Mouse (Mus musculus): ENCODE measurements around the gene Jmjd8. TPM values are rescaled to one million over a fixed set of nuclear protein-coding genes. Genes with fewer than 3 reads are reported as not detected.
A peak's percentile ranks its signal among the peaks of the same experiment; 100 is the strongest.
"Not testable (repeated sequence)": the region's sequence is repeated elsewhere in the genome, so short reads cannot be mapped to it uniquely, and the experiment has no call there.

Jmjd8 gene
- polyA plus RNA-seq, 1 experiment from 2014 or later: 21.7 TPM

- no peak for DNase-seq
- Histone ChIP-seq H3K4me1 (replicated peaks) (peaks cover 50% of the 10 kb centered on the region), H3K9me3 (replicated peaks) (no peaks in the 10 kb centered on the region), H3K9ac (peak overlapping the region; percentile 33; the same call in 1 of the 2 replicates), H3K27me3 (no peaks in the 10 kb centered on the region), H3K27ac (no peak overlapping the region), H3K4me3 (replicated peaks) (no peak overlapping the region), H3K4me2 (0 out of 2 replicates have a peak overlapping the region, but pooled peaks have one; percentile 90), H3K36me3 (peaks cover 25% of the 10 kb centered on the region)
- no peak for ATAC-seq (ENCODE audit: low read depth)
- 86% methylated on average over 3 of the region's 3 CpGs for WGBS (ENCODE audit: insufficient replicate concordance)
Observed at GRCm38 (mm10) chr17:25866172-25866571, 37.5 kb downstream of the Jmjd8 start.

GRCm38 (mm10) chr17:25867509-25867835 lies 38.8 kb downstream of the Jmjd8 start:
- peaks cover 25% of the 10 kb centered on the region for H3K36me3 ChIP-seq
- H3K9ac ChIP-seq: peak overlapping the region; percentile 80
- peak overlapping the region; percentile 90 for H3K4me2 ChIP-seq
- ATAC-seq (ENCODE audit: low read depth) (peak; percentile 58), DNase-seq (no peak)
- H3K27me3 ChIP-seq: no peaks in the 10 kb centered on the region
- H3K9me3 ChIP-seq (replicated peaks): no peaks in the 10 kb centered on the region
- WGBS (ENCODE audit: insufficient replicate concordance): 2% methylated on average over 7 of the region's 7 CpGs
- H3K27ac ChIP-seq: peak overlapping the region; percentile 74
- H3K4me1 ChIP-seq (replicated peaks): peaks cover 39% of the 10 kb centered on the region
- H3K4me3 ChIP-seq (replicated peaks): peak overlapping the region; percentile 74

GRCm38 (mm10) chr17:25867836-25868600 lies 39.4 kb downstream of the Jmjd8 start:
- WGBS (ENCODE audit: insufficient replicate concordance): under 1% methylated on average over 42 of the region's 42 CpGs
- H3K4me2 ChIP-seq: peak overlapping the region; percentile 90
- H3K36me3 ChIP-seq: peaks cover 22% of the 10 kb centered on the region
- H3K27me3 ChIP-seq: no peaks in the 10 kb centered on the region
- peaks cover 36% of the 10 kb centered on the region for H3K4me1 ChIP-seq (replicated peaks)
- H3K9ac ChIP-seq: peak overlapping the region; percentile 80
- no peaks in the 10 kb centered on the region for H3K9me3 ChIP-seq (replicated peaks)
- ATAC-seq (ENCODE audit: low read depth) (peak; percentile 60), DNase-seq (no peak)
- peak overlapping the region; percentile 74 for H3K27ac ChIP-seq
- H3K4me3 ChIP-seq (replicated peaks): peak overlapping the region; percentile 74

- H3K4me3 ChIP-seq (replicated peaks): peak within 1 kb of the TSS; percentile 74
- H3K27ac ChIP-seq: peak within 1 kb of the TSS; percentile 74
- WGBS (ENCODE audit: insufficient replicate concordance): 0% methylated on average over 24 of the region's 24 CpGs
- peak; percentile 65 for DNase-seq
- H3K9me3 ChIP-seq (replicated peaks): no peaks in the 10 kb centered on the region
- H3K4me1 ChIP-seq (replicated peaks): peaks cover 35% of the 10 kb centered on the region
- H3K4me2 ChIP-seq: peak within 1 kb of the TSS; percentile 90
- no peaks in the 10 kb centered on the region for H3K27me3 ChIP-seq
- ATAC-seq (ENCODE audit: low read depth): peak; percentile 75
- H3K36me3 ChIP-seq: peaks cover 17% of the 10 kb centered on the region
- peak within 1 kb of the TSS; percentile 80 for H3K9ac ChIP-seq
Observed at GRCm38 (mm10) chr17:25868601-25869191, 40.0 kb downstream of the Jmjd8 start, which contains the start of gene Mcrip2. Gene Mcrip2 (minus strand): TSS chr17:25868764.

- Histone ChIP-seq H3K9ac (no peak overlapping the region), H3K36me3 (peaks cover 9% of the 10 kb centered on the region; the same call in 1 of the 2 replicates), H3K27ac (no peak overlapping the region), H3K27me3 (no peaks in the 10 kb centered on the region), H3K9me3 (replicated peaks) (no peaks in the 10 kb centered on the region), H3K4me2 (no peak overlapping the region), H3K4me3 (replicated peaks) (no peak overlapping the region), H3K4me1 (replicated peaks) (peaks cover 43% of the 10 kb centered on the region)
- ATAC-seq (ENCODE audit: low read depth): no peak
- 82% methylated on average over 8 of the region's 8 CpGs for WGBS (ENCODE audit: insufficient replicate concordance)
- DNase-seq: no peak
Observed at GRCm38 (mm10) chr17:25869498-25869897, 40.8 kb downstream of the Jmjd8 start.

- Histone ChIP-seq H3K4me2 (no peak overlapping the region), H3K36me3 (peaks cover 5% of the 10 kb centered on the region; the same call in 1 of the 2 replicates), H3K27ac (no peak overlapping the region), H3K9ac (no peak overlapping the region), H3K4me3 (replicated peaks) (no peak overlapping the region), H3K4me1 (replicated peaks) (peaks cover 45% of the 10 kb centered on the region), H3K27me3 (no peaks in the 10 kb centered on the region), H3K9me3 (replicated peaks) (no peaks in the 10 kb centered on the region)
- DNase-seq (no peak), ATAC-seq (ENCODE audit: low read depth) (no peak)
- 75% methylated on average over 2 of the region's 2 CpGs for WGBS (ENCODE audit: insufficient replicate concordance)
Observed at GRCm38 (mm10) chr17:25869954-25870353, 41.3 kb downstream of the Jmjd8 start.

- not testable (repeated sequence) for H3K9me3 ChIP-seq (replicated peaks)
Observed at GRCm38 (mm10) chr17:25871566-25871965, 42.9 kb downstream of the Jmjd8 start.

GRCm38 (mm10) chr17:25872676-25873075 lies 44.0 kb downstream of the Jmjd8 start:
- Histone ChIP-seq H3K27ac (no peak overlapping the region), H3K9ac (no peak overlapping the region), H3K4me2 (no peak overlapping the region), H3K27me3 (no peaks in the 10 kb centered on the region), H3K36me3 (peaks cover 2% of the 10 kb centered on the region), H3K9me3 (replicated peaks) (no peaks in the 10 kb centered on the region), H3K4me1 (replicated peaks) (peaks cover 44% of the 10 kb centered on the region), H3K4me3 (replicated peaks) (no peak overlapping the region)
- WGBS (ENCODE audit: insufficient replicate concordance): 69% methylated on average over 3 of the region's 3 CpGs
- ATAC-seq (ENCODE audit: low read depth): no peak
- DNase-seq: no peak

More at GRCm38 (mm10) chr17:25871566-25871965, 42.9 kb downstream of the Jmjd8 start:
- peaks cover 47% of the 10 kb centered on the region for H3K4me1 ChIP-seq (replicated peaks)
- H3K27me3 ChIP-seq; H3K4me3 ChIP-seq (replicated peaks); H3K36me3 ChIP-seq; ATAC-seq (ENCODE audit: low read depth); H3K27ac ChIP-seq; H3K4me2 ChIP-seq; H3K9ac ChIP-seq; DNase-seq: not testable (repeated sequence)

- DNase-seq (no peak), ATAC-seq (ENCODE audit: low read depth) (no peak)
- WGBS (ENCODE audit: insufficient replicate concordance): 73% methylated on average over 11 of the region's 11 CpGs
- H3K4me2 ChIP-seq: peak overlapping the region; percentile 93
- H3K36me3 ChIP-seq: peaks cover 11% of the 10 kb centered on the region
- H3K9me3 ChIP-seq (replicated peaks): no peaks in the 10 kb centered on the region
- peaks cover 40% of the 10 kb centered on the region for H3K4me1 ChIP-seq (replicated peaks)
- H3K9ac ChIP-seq: peak overlapping the region; percentile 83
- peak overlapping the region; percentile 84 for H3K4me3 ChIP-seq (replicated peaks)
- H3K27me3 ChIP-seq: no peaks in the 10 kb centered on the region
- no peak overlapping the region; the same call in 1 of the 2 replicates for H3K27ac ChIP-seq
Observed at GRCm38 (mm10) chr17:25873405-25874147, 44.9 kb downstream of the Jmjd8 start.

GRCm38 (mm10) chr17:25874148-25874720 lies 45.6 kb downstream of the Jmjd8 start:
- no peak for DNase-seq
- WGBS (ENCODE audit: insufficient replicate concordance): 10% methylated on average over 14 of the region's 14 CpGs

GRCm38 (mm10) chr17:25874721-25875170 lies 46.1 kb downstream of the Jmjd8 start, which contains the start of gene Mettl26:
Gene Mettl26 (plus strand): TSS chr17:25875074.
- DNase-seq (peak; percentile 84), ATAC-seq (ENCODE audit: low read depth) (peak; percentile 66)
- Histone ChIP-seq H3K27ac (peak within 1 kb of the TSS; percentile 91), H3K4me2 (peak within 1 kb of the TSS; percentile 93), H3K27me3 (no peaks in the 10 kb centered on the region), H3K36me3 (peaks cover 17% of the 10 kb centered on the region), H3K9me3 (replicated peaks) (no peaks in the 10 kb centered on the region), H3K4me3 (replicated peaks) (peak within 1 kb of the TSS; percentile 84), H3K9ac (peak within 1 kb of the TSS; percentile 83), H3K4me1 (replicated peaks) (peaks cover 43% of the 10 kb centered on the region)
- 1% methylated on average over 25 of the region's 25 CpGs for WGBS (ENCODE audit: insufficient replicate concordance)

More at GRCm38 (mm10) chr17:25874148-25874720, 45.6 kb downstream of the Jmjd8 start:
- H3K9ac ChIP-seq: peak overlapping the region; percentile 83
- no peaks in the 10 kb centered on the region for H3K27me3 ChIP-seq
- peak overlapping the region; percentile 93 for H3K4me2 ChIP-seq
- ATAC-seq (ENCODE audit: low read depth): no peak
- no peaks in the 10 kb centered on the region for H3K9me3 ChIP-seq (replicated peaks)
- H3K4me3 ChIP-seq (replicated peaks): peak overlapping the region; percentile 84
- H3K27ac ChIP-seq: peak overlapping the region; percentile 91
- H3K4me1 ChIP-seq (replicated peaks): peaks cover 38% of the 10 kb centered on the region
- peaks cover 17% of the 10 kb centered on the region for H3K36me3 ChIP-seq

All from liver, embryonic 13.5 days (tissue).